Mouse (Mus musculus): ENCODE measurements at regions not wholly inside any gene's neighbourhood (a gene's known extent, or its start where the extent isn't known, plus 50 kb on each side); places are given as distances from the start of the nearest gene placed in this dataset.
"Not testable (repeated sequence)": the region's sequence is repeated elsewhere in the genome, so short reads cannot be mapped to it uniquely, and the experiment has no call there.

- DNase-seq: no peak
Observed at GRCm38 (mm10) chr12:93142265-93142664, 1293.3 kb upstream of the Sel1l start.

- DNase-seq: no peak
Observed at GRCm38 (mm10) chr12:93136395-93136794, 1287.4 kb upstream of the Sel1l start.

GRCm38 (mm10) chr12:93122216-93122615, 1273.3 kb upstream of the Sel1l start:
- no peak for DNase-seq

GRCm38 (mm10) chr12:93088031-93088790, 1239.3 kb upstream of the Sel1l start:
- DNase-seq: no peak

- DNase-seq: no peak
Observed at GRCm38 (mm10) chr12:93063864-93064263, 1214.9 kb upstream of the Sel1l start.

- no peak for DNase-seq
Observed at GRCm38 (mm10) chr12:93019633-93020032, 1170.7 kb upstream of the Sel1l start.

- DNase-seq: no peak
Observed at GRCm38 (mm10) chr12:93011583-93011982, 1162.6 kb upstream of the Sel1l start.

GRCm38 (mm10) chr12:93006844-93007365, 1157.9 kb upstream of the Sel1l start:
- no peak for DNase-seq

- no peak for DNase-seq
Observed at GRCm38 (mm10) chr12:93003125-93003524, 1154.2 kb upstream of the Sel1l start.

- no peak for DNase-seq
Observed at GRCm38 (mm10) chr12:92975698-92976097, 1126.7 kb upstream of the Sel1l start.

- no peak for DNase-seq
Observed at GRCm38 (mm10) chr12:92944352-92944751, 1095.4 kb upstream of the Sel1l start.

- no peak for DNase-seq
Observed at GRCm38 (mm10) chr12:92927591-92927990, 1078.6 kb upstream of the Sel1l start.

GRCm38 (mm10) chr12:92926942-92927341, 1078.0 kb upstream of the Sel1l start:
- no peak for DNase-seq

GRCm38 (mm10) chr12:92919920-92920319, 1071.0 kb upstream of the Sel1l start:
- no peak for DNase-seq

- DNase-seq: no peak
Observed at GRCm38 (mm10) chr12:92916267-92916666, 1067.3 kb upstream of the Sel1l start.

- no peak for DNase-seq
Observed at GRCm38 (mm10) chr12:92915776-92916175, 1066.8 kb upstream of the Sel1l start.

GRCm38 (mm10) chr12:92915203-92915602, 1066.2 kb upstream of the Sel1l start:
- DNase-seq: no peak

- no peak for DNase-seq
Observed at GRCm38 (mm10) chr12:92904382-92904781, 1055.4 kb upstream of the Sel1l start.

- DNase-seq: no peak
Observed at GRCm38 (mm10) chr12:92892315-92892714, 1043.4 kb upstream of the Sel1l start.

- DNase-seq: not testable (repeated sequence)
Observed at GRCm38 (mm10) chr12:92891663-92892062, 1042.7 kb upstream of the Sel1l start.

- DNase-seq: not testable (repeated sequence)
Observed at GRCm38 (mm10) chr12:92891126-92891525, 1042.2 kb upstream of the Sel1l start.

GRCm38 (mm10) chr12:92887747-92888146, 1038.8 kb upstream of the Sel1l start:
- no peak for DNase-seq

- DNase-seq: not testable (repeated sequence)
Observed at GRCm38 (mm10) chr12:92886394-92887075, 1037.6 kb upstream of the Sel1l start.

- DNase-seq: not testable (repeated sequence)
Observed at GRCm38 (mm10) chr12:92884014-92884413, 1035.1 kb upstream of the Sel1l start.
